In genomic region chr17:15828131-15828917, GRCm38 (mm10) we compare ENCODE assay signal across 8 mouse cellular contexts. TPM values are rescaled to one million over a fixed set of nuclear protein-coding genes. Genes with fewer than 3 reads are reported as not detected.
DNase-seq lines count a peak whose midpoint lies in the region; ATAC-seq and TF ChIP-seq lines count a peak whose summit lies in the region.

No protein-coding gene starts in this region.

- TF ChIP-seq CTCF in liver, postnatal 0 days (IDR thresholded peaks at IDR 0.05; ENCODE audit: low read depth) = no peak

- TF ChIP-seq EP300 in liver, postnatal 0 days (IDR thresholded peaks at IDR 0.05; ENCODE audit: low read depth) = no peak

- WGBS in heart, embryonic 13.5 days = 51% methylated on average over 8 of the region's 8 CpGs
- 54% methylated on average over 8 of the region's 8 CpGs for WGBS in heart, embryonic 10.5 days
- 53% methylated on average over 8 of the region's 8 CpGs for WGBS in embryonic facial prominence, embryonic 11.5 days
- WGBS in neural tube, embryonic 13.5 days = 37% methylated on average over 8 of the region's 8 CpGs
- WGBS in liver, postnatal 0 days (ENCODE audit: insufficient replicate concordance) = 52% methylated on average over 8 of the region's 8 CpGs

- no peak for ATAC-seq in heart, embryonic 13.5 days (ENCODE audit: extremely low read depth, insufficient number of reproducible peaks, low FRiP score, low TSS enrichment)
- no peak for ATAC-seq in embryonic facial prominence, embryonic 11.5 days (replicated peaks; ENCODE audit: insufficient number of reproducible peaks, low FRiP score, low TSS enrichment, low read depth)
- ATAC-seq in neural tube, embryonic 13.5 days (ENCODE audit: low read depth) = no peak
- no peak for ATAC-seq in liver, postnatal 0 days

- H3K4me1 ChIP-seq in heart, embryonic 13.5 days = peaks cover 38% of the 10 kb centered on the region
- H3K4me1 ChIP-seq in heart, embryonic 10.5 days = peaks cover 31% of the 10 kb centered on the region
- no peaks in the 10 kb centered on the region; the same call in none of the 2 replicates for H3K4me1 ChIP-seq in embryonic facial prominence, embryonic 11.5 days (ENCODE audit: control insufficient read depth, insufficient read depth, low read length)
- H3K4me1 ChIP-seq in neural tube, embryonic 13.5 days (replicated peaks) = peaks cover 43% of the 10 kb centered on the region
- H3K4me1 ChIP-seq in liver, postnatal 0 days (ENCODE audit: insufficient read depth) = peaks cover 27% of the 10 kb centered on the region

- no peaks in the 10 kb centered on the region for H3K36me3 ChIP-seq in heart, embryonic 13.5 days
- no peaks in the 10 kb centered on the region for H3K36me3 ChIP-seq in heart, embryonic 10.5 days
- no peaks in the 10 kb centered on the region for H3K36me3 ChIP-seq in embryonic facial prominence, embryonic 11.5 days (replicated peaks; ENCODE audit: control insufficient read depth, insufficient read depth, low read depth, low read length)
- no peaks in the 10 kb centered on the region for H3K36me3 ChIP-seq in neural tube, embryonic 13.5 days
- no peaks in the 10 kb centered on the region for H3K36me3 ChIP-seq in liver, postnatal 0 days (replicated peaks; ENCODE audit: insufficient read depth, low read length)

- H3K27me3 ChIP-seq in heart, embryonic 13.5 days (replicated peaks) = peaks cover 17% of the 10 kb centered on the region
- H3K27me3 ChIP-seq in heart, embryonic 10.5 days (ENCODE audit: insufficient read depth, poor library complexity, severe bottlenecking) = peaks cover 19% of the 10 kb centered on the region
- H3K27me3 ChIP-seq in embryonic facial prominence, embryonic 11.5 days (ENCODE audit: control insufficient read depth, insufficient read depth, low read length) = no peaks in the 10 kb centered on the region
- H3K27me3 ChIP-seq in neural tube, embryonic 13.5 days = no peaks in the 10 kb centered on the region
- peaks cover 75% of the 10 kb centered on the region for H3K27me3 ChIP-seq in liver, postnatal 0 days (ENCODE audit: insufficient read depth, low read length)

- no peaks in the 10 kb centered on the region for H3K9me3 ChIP-seq in heart, embryonic 13.5 days
- H3K9me3 ChIP-seq in heart, embryonic 10.5 days = no peaks in the 10 kb centered on the region
- no peaks in the 10 kb centered on the region for H3K9me3 ChIP-seq in embryonic facial prominence, embryonic 11.5 days (replicated peaks; ENCODE audit: control insufficient read depth, low read length)
- no peaks in the 10 kb centered on the region for H3K9me3 ChIP-seq in neural tube, embryonic 13.5 days
- H3K9me3 ChIP-seq in liver, postnatal 0 days (ENCODE audit: low read length) = no peaks in the 10 kb centered on the region

- no peak overlapping the region for H3K9ac ChIP-seq in heart, embryonic 13.5 days
- H3K9ac ChIP-seq in embryonic facial prominence, embryonic 11.5 days (replicated peaks; ENCODE audit: low read length) = no peak overlapping the region
- peak overlapping the region; percentile 90 for H3K9ac ChIP-seq in neural tube, embryonic 13.5 days
- H3K9ac ChIP-seq in liver, postnatal 0 days (replicated peaks) = no peak overlapping the region

- peak overlapping the region; percentile 98; the same call in 1 of the 2 replicates for H3K4me2 ChIP-seq in heart, embryonic 13.5 days
- H3K4me2 ChIP-seq in embryonic facial prominence, embryonic 11.5 days (ENCODE audit: low read depth, low read length) = no peak overlapping the region
- H3K4me2 ChIP-seq in neural tube, embryonic 13.5 days = peak overlapping the region; percentile 90
- no peak overlapping the region for H3K4me2 ChIP-seq in liver, postnatal 0 days (ENCODE audit: low read depth, low read length)

- no peak overlapping the region for H3K4me3 ChIP-seq in heart, embryonic 13.5 days
- H3K4me3 ChIP-seq in heart, embryonic 10.5 days = no peak overlapping the region
- no peak overlapping the region for H3K4me3 ChIP-seq in embryonic facial prominence, embryonic 11.5 days (ENCODE audit: low read depth, low read length)
- peak overlapping the region; percentile 98 for H3K4me3 ChIP-seq in neural tube, embryonic 13.5 days
- H3K4me3 ChIP-seq in liver, postnatal 0 days (ENCODE audit: low read depth, low read length) = no peak overlapping the region

- H3K27ac ChIP-seq in heart, embryonic 13.5 days (replicated peaks) = no peak overlapping the region
- H3K27ac ChIP-seq in heart, embryonic 10.5 days = no peak overlapping the region
- H3K27ac ChIP-seq in embryonic facial prominence, embryonic 11.5 days (replicated peaks; ENCODE audit: low read depth, low read length) = no peak overlapping the region
- H3K27ac ChIP-seq in neural tube, embryonic 13.5 days (replicated peaks) = peak overlapping the region; percentile 98
- no peak overlapping the region for H3K27ac ChIP-seq in liver, postnatal 0 days (ENCODE audit: low read depth)

- no peak for DNase-seq in heart, embryonic 10.5 days (ENCODE audit: low spot score)
- peak; percentile 38 for DNase-seq in embryonic facial prominence, embryonic 11.5 days (ENCODE audit: low spot score)
- DNase-seq in induced T-regulatory cell, adult 2 months (ENCODE audit: low read depth) = peak; percentile 40
- no peak for DNase-seq in right cerebral cortex, postnatal 36 days (ENCODE audit: low spot score in 2 of 2)
- DNase-seq in liver, postnatal 0 days = no peak
- DNase-seq in spleen, adult 18-20 months = no peak

RNA-seq across cellular contexts. Expression of gene Rgmb, which starts 2.5 kb away (rescaled TPM):
- polyA plus RNA-seq in heart, embryonic 13.5 days (2015; fragmentation: Nextera tagmentation; extraction: Ambion mirVana) = 8.4 and 9.8 TPM in 2 replicates
- polyA plus RNA-seq in heart, embryonic 10.5 days (2016; fragmentation: Nextera tagmentation; extraction: Ambion mirVana) = 7.1 and 10.7 TPM in 2 replicates
- polyA plus RNA-seq in embryonic facial prominence, embryonic 11.5 days (2014; fragmentation: Nextera tagmentation; extraction: Ambion mirVana) = 26.0 and 28.9 TPM in 2 replicates
- 88.9 and 89.6 TPM in 2 replicates for polyA plus RNA-seq in neural tube, embryonic 13.5 days (2015; fragmentation: Nextera tagmentation; extraction: Ambion mirVana)
- 1.3 and 1.6 TPM in 2 replicates for polyA plus RNA-seq in liver, postnatal 0 days (2015; fragmentation: Nextera tagmentation; extraction: Ambion mirVana)

Comparison
In these comparisons a context has a peak if more than half of its experiments do, and no peak if none do; other contexts are left out.
1. H3K4me2 ChIP-seq: peak in heart, embryonic 13.5 days (single experiment) and neural tube, embryonic 13.5 days (single experiment); none in embryonic facial prominence, embryonic 11.5 days (single experiment) and liver, postnatal 0 days (single experiment).
2. DNase-seq: peak in embryonic facial prominence, embryonic 11.5 days (single experiment) and induced T-regulatory cell, adult 2 months (single experiment); none in heart, embryonic 10.5 days (single experiment), right cerebral cortex, postnatal 36 days (0 of 2), liver, postnatal 0 days (single experiment) and spleen, adult 18-20 months (0 of 2).